Mouse (Mus musculus) Muller cell, postnatal 12 days (primary cell): ENCODE measurements around the gene Sectm1a.
"Not testable (repeated sequence)": the region's sequence is repeated elsewhere in the genome, so short reads cannot be mapped to it uniquely, and the experiment has no call there.

ENCODE experiments used
- DNase-seq: peaks from one replicate; pipeline ENCODE4 v3.0.0-alpha.2; 2015; ENCODE audit errors: inconsistent ontology term

Sectm1a gene

GRCm38 (mm10) chr11:121089756-121090546 is 8.9 kb upstream of the Sectm1a start:
- no peak for DNase-seq

DNA sequence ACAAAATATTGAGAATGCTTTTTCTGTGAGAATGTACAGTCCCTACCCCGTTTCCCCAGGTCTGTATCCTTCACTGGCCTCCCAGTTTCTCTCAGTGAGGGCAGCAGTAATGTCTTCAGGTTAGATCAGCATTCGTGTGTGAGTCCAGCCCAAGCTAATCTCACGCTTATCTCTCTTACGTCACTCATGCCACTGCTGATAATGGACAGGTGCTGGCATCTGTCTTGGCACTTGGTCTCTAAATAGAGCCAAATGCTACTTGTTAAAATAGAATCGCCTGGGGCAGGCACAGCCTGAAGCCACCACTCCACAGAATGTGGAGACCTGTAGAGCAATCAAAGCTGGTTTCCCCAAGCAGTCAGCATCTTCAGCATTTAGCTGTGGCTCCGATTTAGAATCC is 8.0 kb upstream of the Sectm1a start:
- no peak for DNase-seq

DNA sequence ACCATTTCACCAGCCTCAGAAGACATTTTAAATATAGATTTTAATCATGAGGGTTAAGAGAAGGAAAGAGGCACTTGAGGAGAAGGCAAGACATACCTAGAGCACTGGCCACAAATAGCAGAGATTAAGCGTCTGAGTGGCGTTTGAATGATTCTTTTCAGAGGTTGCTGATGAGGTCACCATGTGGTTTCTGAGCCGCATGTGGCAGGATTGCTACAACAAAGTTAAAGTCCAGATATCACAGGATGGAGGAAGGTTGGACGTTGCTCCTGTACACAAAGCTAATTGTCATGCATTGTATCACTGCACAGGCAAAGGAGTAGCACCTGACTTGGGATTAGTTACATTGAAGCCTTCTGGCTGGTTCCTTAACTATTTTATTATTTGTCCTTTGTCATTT is 5.3 kb upstream of the Sectm1a start:
- DNase-seq = no peak

- DNase-seq = no peak
These were observed 4.2 kb upstream of the Sectm1a start for GRCm38 (mm10) chr11:121085181-121085580.

GRCm38 (mm10) chr11:121082857-121083500 is 2.0 kb upstream of the Sectm1a start:
- no peak for DNase-seq

- no peak for DNase-seq
These were observed 1.2 kb upstream of the Sectm1a start for GRCm38 (mm10) chr11:121082250-121082649.

DNA sequence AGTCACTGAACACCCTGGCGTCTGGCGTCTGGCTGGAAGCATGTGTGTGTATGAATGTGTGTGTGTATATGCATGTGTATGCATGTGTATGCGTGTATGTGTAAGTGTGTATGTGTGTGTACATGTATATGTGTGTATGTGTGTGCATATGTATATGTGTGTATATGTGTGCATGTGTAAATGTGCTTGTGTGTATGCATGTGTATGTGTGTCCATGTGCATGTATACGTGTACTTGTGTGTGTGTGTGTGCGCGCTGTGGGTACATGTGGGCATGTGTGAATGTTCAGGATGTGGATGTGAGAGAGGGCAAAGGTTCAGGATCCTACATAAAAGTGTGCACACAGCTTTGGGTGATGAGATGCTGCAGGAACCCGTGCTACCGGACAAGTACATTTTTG is 690 bp downstream of the Sectm1a start:
- DNase-seq = no peak

- no peak for DNase-seq
These were observed 5.4 kb downstream of the Sectm1a start for GRCm38 (mm10) chr11:121075655-121076054.

DNA sequence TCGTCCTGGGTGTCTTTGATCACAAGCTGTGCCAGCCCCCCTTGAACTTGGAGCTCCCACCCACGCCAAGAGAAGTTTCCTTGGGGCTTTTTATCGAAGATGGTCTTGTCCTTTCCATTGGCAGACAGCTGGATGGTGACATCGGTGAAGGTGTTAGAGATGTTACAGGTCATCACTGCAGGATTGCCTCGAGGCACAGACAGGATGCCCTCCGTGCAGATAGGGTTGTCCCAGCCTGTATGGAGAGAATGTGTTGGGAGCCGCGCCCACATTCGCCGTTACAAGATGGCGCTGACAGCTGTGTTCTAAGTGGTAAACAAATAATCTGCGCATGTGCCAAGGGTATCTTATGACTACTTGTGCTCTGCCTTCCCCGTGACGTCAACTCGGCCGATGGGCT is 11.4 kb downstream of the Sectm1a start:
- DNase-seq = not testable (repeated sequence)

DNA sequence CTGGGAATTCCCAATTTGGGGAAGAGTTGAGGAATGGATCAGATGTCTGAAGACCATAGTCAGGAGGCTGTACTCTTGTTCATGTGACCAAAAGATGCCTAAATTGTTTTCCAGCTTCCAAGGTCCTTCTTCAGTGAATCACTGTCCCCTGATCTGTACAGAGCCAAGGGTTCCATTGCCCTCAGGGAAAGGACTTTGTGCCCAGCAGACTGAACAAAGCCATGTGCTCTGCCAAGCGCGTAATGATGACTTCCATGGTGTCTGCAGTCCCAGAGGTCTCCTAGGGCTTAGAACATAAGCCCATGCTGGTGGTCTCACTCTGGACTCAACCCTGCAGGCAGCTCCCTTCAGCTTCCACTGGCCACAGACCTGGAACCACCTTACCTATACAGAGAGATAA is 13.1 kb downstream of the Sectm1a start:
- DNase-seq = no peak

- no peak for DNase-seq
These were observed 16.8 kb downstream of the Sectm1a start for GRCm38 (mm10) chr11:121064197-121064596.

- no peak for DNase-seq
These were observed 17.6 kb downstream of the Sectm1a start, which contains the start of gene Sectm1b for GRCm38 (mm10) chr11:121063379-121063778. Gene Sectm1b, minus strand, starts transcription at chr11:121063569.

- no peak for DNase-seq
These were observed 19.4 kb downstream of the Sectm1a start for GRCm38 (mm10) chr11:121061615-121062014.

DNA sequence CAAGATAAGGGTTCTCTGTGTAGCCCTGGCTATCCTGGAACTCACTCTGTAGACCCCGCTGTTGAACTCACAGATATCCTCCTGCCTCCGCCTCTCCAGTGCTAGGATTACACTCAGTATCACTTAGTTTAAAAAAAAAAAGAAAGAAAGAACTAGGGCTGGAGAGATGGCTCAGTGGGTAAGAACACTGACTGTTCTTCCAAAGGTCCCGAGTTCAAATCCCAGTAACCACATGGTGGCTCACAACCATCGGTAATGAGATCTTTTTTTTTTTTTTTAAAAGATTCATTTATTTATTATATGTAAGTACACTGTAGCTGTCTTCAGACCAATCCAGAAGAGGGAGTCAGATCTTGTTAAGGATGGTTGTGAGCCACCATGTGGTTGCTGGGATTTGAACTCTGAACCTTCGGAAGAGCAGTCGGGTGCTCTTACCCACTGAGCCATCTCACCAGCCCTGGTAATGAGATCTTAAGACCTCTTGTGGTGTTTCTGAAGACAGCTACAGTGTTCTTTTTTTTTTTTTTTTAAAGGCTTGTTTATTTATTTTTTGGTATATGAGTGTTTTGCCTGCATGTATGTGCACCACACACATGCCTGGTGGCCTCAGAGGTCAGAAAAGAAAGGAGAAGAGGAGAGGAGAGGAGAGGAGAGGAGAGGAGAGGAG is 20.5 kb downstream of the Sectm1a start:
- DNase-seq = not testable (repeated sequence)

DNA sequence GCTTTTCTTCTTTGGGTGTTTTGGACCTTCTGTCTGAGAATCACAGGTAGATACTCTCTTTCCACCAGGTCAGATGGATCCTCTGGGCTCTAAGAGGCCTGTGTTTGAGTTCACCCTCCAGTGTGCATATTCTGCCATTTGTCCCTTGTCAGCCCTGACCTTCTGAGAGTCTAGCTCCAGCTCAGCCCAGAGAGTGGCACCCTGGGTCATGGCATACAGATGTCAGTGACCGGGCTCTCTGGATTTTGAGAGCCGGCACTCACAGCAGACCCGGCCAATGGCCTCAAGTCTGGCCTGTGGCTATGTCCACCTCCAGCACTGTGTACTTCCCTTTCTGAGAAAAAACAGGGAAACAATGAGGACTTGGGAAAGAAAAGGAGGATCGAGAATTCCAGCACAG is 21.5 kb downstream of the Sectm1a start:
- DNase-seq = no peak

GRCm38 (mm10) chr11:121058956-121059355 is 22.1 kb downstream of the Sectm1a start:
- no peak for DNase-seq

GRCm38 (mm10) chr11:121058122-121058521 is 22.9 kb downstream of the Sectm1a start:
- no peak for DNase-seq

DNA sequence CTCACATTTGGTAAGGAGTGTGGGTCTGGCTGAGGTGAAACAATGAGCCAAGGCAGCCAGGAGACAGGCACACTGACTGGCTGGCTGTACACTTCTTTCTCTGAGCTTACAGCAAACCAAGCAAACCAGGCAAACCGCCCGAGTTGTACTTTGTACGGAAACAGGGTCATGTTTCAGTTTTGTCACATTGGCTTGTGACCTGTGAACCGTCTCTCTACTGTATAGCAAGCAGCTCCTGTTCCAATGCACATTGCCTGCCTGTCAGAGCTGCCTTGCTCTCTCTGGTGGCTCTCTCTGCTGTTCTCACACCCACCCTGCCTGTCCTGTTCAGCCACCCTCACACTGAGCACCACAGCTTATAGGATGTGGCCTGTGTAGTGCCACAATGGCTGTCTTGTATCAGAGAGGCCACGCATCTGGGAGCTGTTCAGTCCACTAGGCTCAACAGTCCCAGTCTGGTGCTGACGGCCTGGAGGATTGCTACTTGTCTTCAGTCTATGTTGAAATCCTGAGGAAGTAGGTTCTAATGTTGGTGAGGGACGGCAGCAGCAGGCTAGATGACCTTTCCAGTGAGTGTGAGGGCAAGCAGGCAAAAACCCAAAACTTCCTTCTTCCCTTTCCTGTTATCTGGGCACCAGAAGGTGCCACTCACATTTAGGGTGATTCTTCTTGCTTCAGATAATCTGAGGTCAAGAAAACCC is 24.3 kb downstream of the Sectm1a start:
- no peak for DNase-seq

DNA sequence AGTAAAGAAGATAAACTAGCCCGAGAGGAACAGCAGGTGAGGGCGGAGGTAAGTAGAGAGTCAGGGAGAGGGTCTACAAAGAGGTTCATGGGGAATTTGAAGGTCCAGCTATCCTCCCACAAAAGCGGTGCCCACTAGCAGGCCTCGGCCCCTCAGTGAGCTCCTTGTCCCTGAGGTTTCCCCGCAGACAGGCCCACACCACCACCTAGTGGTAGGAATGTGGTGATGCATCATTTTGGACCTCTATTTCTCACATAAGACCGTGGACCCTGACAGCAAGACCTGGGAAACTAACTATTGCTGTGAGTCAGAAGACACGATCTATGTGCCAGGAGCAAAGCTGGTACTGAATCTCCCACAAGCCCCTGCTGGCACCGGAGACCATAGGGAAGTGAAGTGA is 27.5 kb downstream of the Sectm1a start:
- DNase-seq = peak; percentile 80

DNA sequence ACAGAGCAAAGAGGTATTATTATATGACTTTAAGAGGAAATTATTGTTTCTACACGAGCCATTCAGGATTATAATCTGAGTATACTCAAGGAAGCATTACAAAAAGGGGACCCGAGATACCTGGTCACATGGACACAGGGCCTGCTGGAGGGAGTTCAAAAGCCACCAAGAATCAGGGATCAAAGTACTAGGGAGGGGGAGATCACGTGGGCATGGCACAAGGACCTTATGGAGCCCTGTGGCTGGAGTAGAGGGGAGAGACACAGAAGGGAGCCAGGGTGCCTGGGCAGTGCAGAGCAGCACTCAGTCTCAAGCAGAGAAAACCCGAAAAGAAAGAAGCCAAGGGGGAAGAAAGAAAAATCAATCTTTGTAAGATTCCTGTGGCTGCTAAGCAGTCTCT is 28.6 kb downstream of the Sectm1a start:
- no peak for DNase-seq

GRCm38 (mm10) chr11:121051793-121052192 is 29.2 kb downstream of the Sectm1a start:
- DNase-seq = no peak

- no peak for DNase-seq
These were observed 31.2 kb downstream of the Sectm1a start for GRCm38 (mm10) chr11:121049840-121050239.
